Mouse (Mus musculus) thymus, adult 2 months (tissue): Measurements from ENCODE around the gene Col4a4.

ENCODE experiments used
- CTCF ChIP-seq: fragments of 200-500 bp; IDR thresholded peaks from 2 replicates; pipeline ENCODE4 v1.5.1; 2012; ENCODE audit warnings: mild to moderate bottlenecking, control low read depth, low read length, moderate library complexity, borderline replicate concordance; ENCODE audit not compliant: control insufficient read depth, poor library complexity, insufficient read depth; ENCODE audit errors: extremely low read depth
- POLR2A ChIP-seq: fragments of 200-500 bp; IDR thresholded peaks from 2 replicates; pipeline ENCODE4 v1.6.1; 2012; ENCODE audit warnings: mild to moderate bottlenecking, low read length, control low read depth, moderate library complexity; ENCODE audit not compliant: control insufficient read depth, poor library complexity, insufficient read depth; ENCODE audit errors: extremely low read depth

- no peak for TF ChIP-seq CTCF
- no peak for TF ChIP-seq POLR2A
Measured at GRCm38 (mm10) chr1:82412085-82412484, 174.6 kb downstream of the Col4a4 start.
